Comparison of ENCODE assay signal across 12 mouse cellular contexts in the genomic region with DNA sequence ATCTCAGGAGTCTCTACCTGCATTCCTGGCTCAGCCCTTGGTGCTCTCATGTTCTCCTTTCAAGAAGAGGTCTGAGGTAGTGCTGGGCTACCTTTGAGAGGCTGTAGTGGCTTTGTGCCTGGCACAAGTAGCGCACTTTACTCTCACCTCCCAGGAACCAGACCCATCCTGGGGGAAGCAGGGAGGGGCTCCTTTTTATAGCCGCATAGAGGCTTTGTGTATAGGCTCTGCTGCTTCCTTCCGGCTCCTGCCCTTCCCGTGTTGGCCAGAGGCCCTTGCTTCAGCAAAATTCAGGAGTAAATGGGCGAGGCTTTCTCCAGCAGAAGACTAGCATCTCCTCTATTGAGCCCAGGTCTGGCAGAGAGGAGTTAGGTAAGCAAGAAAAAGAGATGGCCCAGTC. TPM values are rescaled to one million over a fixed set of nuclear protein-coding genes. Genes with fewer than 3 reads are reported as not detected.
DNase-seq lines count a peak whose midpoint lies in the region; ATAC-seq lines count a peak whose summit lies in the region.
"Had no signal": no experiment of that assay in that cellular context is flagged by ENCODE, and none has a peak within 500 bp of the region (broad histone marks: within the 10 kb centered on the region; RNA-seq: fewer than 3 reads in every experiment).

No protein-coding gene starts in this region.

- 58% methylated on average over 5 of the region's 5 CpGs for WGBS in heart, embryonic 12.5 days
- WGBS in midbrain, embryonic 10.5 days: 83% methylated on average over 5 of the region's 5 CpGs
- WGBS in midbrain, embryonic 11.5 days: 78% methylated on average over 5 of the region's 5 CpGs
- 40% methylated on average over 5 of the region's 5 CpGs for WGBS in intestine, embryonic 15.5 days

- no peaks in the 10 kb centered on the region for H3K9me3 ChIP-seq in heart, embryonic 12.5 days (replicated peaks)
- H3K9me3 ChIP-seq in midbrain, embryonic 10.5 days (replicated peaks): no peaks in the 10 kb centered on the region
- no peaks in the 10 kb centered on the region for H3K9me3 ChIP-seq in midbrain, embryonic 11.5 days (ENCODE audit: control insufficient read depth, low read length)
- H3K9me3 ChIP-seq in intestine, embryonic 15.5 days: no peaks in the 10 kb centered on the region
- H3K9me3 ChIP-seq: liver, embryonic 15.5 days had no signal

- no peak for ATAC-seq in heart, embryonic 12.5 days (ENCODE audit: insufficient number of reproducible peaks, low FRiP score)
- no peak for ATAC-seq in midbrain, embryonic 11.5 days (ENCODE audit: low FRiP score)
- ATAC-seq in intestine, embryonic 15.5 days: peak; percentile 48; the same call in 1 of the 2 replicates
- no peak for ATAC-seq in erythroid progenitor cell, adult 5-6 weeks (replicated peaks; ENCODE audit: low FRiP score, poor library complexity, severe bottlenecking)

- peaks cover 96% of the 10 kb centered on the region for H3K4me1 ChIP-seq in heart, embryonic 12.5 days (replicated peaks)
- peaks cover 72% of the 10 kb centered on the region for H3K4me1 ChIP-seq in midbrain, embryonic 10.5 days
- peaks cover 17% of the 10 kb centered on the region for H3K4me1 ChIP-seq in midbrain, embryonic 11.5 days (ENCODE audit: control insufficient read depth, insufficient read depth, low read length)
- peaks cover 64% of the 10 kb centered on the region for H3K4me1 ChIP-seq in intestine, embryonic 15.5 days (replicated peaks)

- no peak overlapping the region for H3K4me2 ChIP-seq in heart, embryonic 12.5 days
- no peak overlapping the region for H3K4me2 ChIP-seq in midbrain, embryonic 11.5 days
- H3K4me2 ChIP-seq in intestine, embryonic 15.5 days (replicated peaks): no peak overlapping the region; the same call in 1 of the 2 replicates
- H3K4me2 ChIP-seq: liver, embryonic 15.5 days had no signal

- no peak overlapping the region for H3K27ac ChIP-seq in heart, embryonic 12.5 days (ENCODE audit: poor library complexity, severe bottlenecking)
- 0 out of 2 replicates have a peak overlapping the region, but pooled peaks have one; percentile 6 for H3K27ac ChIP-seq in midbrain, embryonic 10.5 days (replicated peaks)
- H3K27ac ChIP-seq in midbrain, embryonic 11.5 days (ENCODE audit: low read depth, low read length): no peak overlapping the region
- H3K27ac ChIP-seq in intestine, embryonic 15.5 days: no peak overlapping the region
- H3K27ac ChIP-seq: liver, embryonic 15.5 days had no signal

- peaks cover 34% of the 10 kb centered on the region for H3K36me3 ChIP-seq in heart, embryonic 12.5 days
- peaks cover 93% of the 10 kb centered on the region for H3K36me3 ChIP-seq in midbrain, embryonic 10.5 days
- H3K36me3 ChIP-seq in midbrain, embryonic 11.5 days (ENCODE audit: control insufficient read depth, insufficient read depth, low read length): no peaks in the 10 kb centered on the region
- peaks cover 8% of the 10 kb centered on the region; the same call in 1 of the 2 replicates for H3K36me3 ChIP-seq in intestine, embryonic 15.5 days
- H3K36me3 ChIP-seq: liver, embryonic 15.5 days had no signal

- peak; percentile 97 for DNase-seq in heart, adult 11 months
- no peak for DNase-seq in midbrain, embryonic 10.5 days (ENCODE audit: low spot score)
- no peak for DNase-seq in midbrain, embryonic 11.5 days (ENCODE audit: low spot score, missing footprints)
- DNase-seq in lung, postnatal 25 days (ENCODE audit: low spot score): peak; percentile 75
- no peak for DNase-seq in layer of hippocampus, postnatal 25 days (ENCODE audit: extremely low spot score in 1 of 2, low spot score in 1 of 2)
- DNase-seq: cerebellum, postnatal 36 days; gastrocnemius, postnatal 25 days had no signal

- H3K27me3 ChIP-seq in heart, embryonic 12.5 days (replicated peaks): no peaks in the 10 kb centered on the region
- no peaks in the 10 kb centered on the region for H3K27me3 ChIP-seq in midbrain, embryonic 10.5 days (ENCODE audit: low read depth, poor library complexity, severe bottlenecking)
- H3K27me3 ChIP-seq in midbrain, embryonic 11.5 days (ENCODE audit: control insufficient read depth, insufficient read depth, low read length): no peaks in the 10 kb centered on the region
- H3K27me3 ChIP-seq in intestine, embryonic 15.5 days (replicated peaks): no peaks in the 10 kb centered on the region

- H3K4me3 ChIP-seq in heart, embryonic 12.5 days: no peak overlapping the region
- H3K4me3 ChIP-seq in midbrain, embryonic 10.5 days: no peak overlapping the region
- no peak overlapping the region for H3K4me3 ChIP-seq in midbrain, embryonic 11.5 days (ENCODE audit: low read depth, low read length)
- H3K4me3 ChIP-seq in intestine, embryonic 15.5 days (replicated peaks): no peak overlapping the region
- H3K4me3 ChIP-seq: liver, embryonic 15.5 days; myocyte had no signal

- H3K9ac ChIP-seq in heart, embryonic 12.5 days: no peak overlapping the region
- no peak overlapping the region for H3K9ac ChIP-seq in midbrain, embryonic 11.5 days (ENCODE audit: low read length)
- H3K9ac ChIP-seq in intestine, embryonic 15.5 days: no peak overlapping the region
- H3K9ac ChIP-seq: liver, embryonic 15.5 days had no signal

RNA-seq across cellular contexts. Expression of gene Plcg1, which starts 7.3 kb away (rescaled TPM):
- 47.4 TPM in 2 replicates for polyA plus RNA-seq in heart, embryonic 12.5 days (2016; fragmentation: Nextera tagmentation; extraction: Ambion mirVana)
- 57.4 and 68.9 TPM in 2 replicates for polyA plus RNA-seq in midbrain, embryonic 10.5 days (2016; fragmentation: Nextera tagmentation; extraction: Ambion mirVana)
- polyA plus RNA-seq in midbrain, embryonic 11.5 days (2014; fragmentation: Nextera tagmentation; extraction: Ambion mirVana): 64.0 and 65.3 TPM in 2 replicates
- 29.6 and 29.7 TPM in 2 replicates for polyA plus RNA-seq in intestine, embryonic 15.5 days (2015; fragmentation: Nextera tagmentation; extraction: Ambion mirVana)
- 10 to 100 TPM; 95.9 to 96.4 TPM for total RNA-seq in layer of hippocampus, postnatal 25 days (2021)
- total RNA-seq in erythroid progenitor cell, adult 5-6 weeks (2015; ENCODE audit: low replicate concordance): 2.2 and 7.5 TPM in 2 replicates
- 3.0 and 11.6 TPM in 2 replicates for total RNA-seq in erythroid progenitor cell, adult 5-6 weeks (2017; ENCODE audit: low replicate concordance)

Comparison
In these comparisons a context has a peak if more than half of its experiments do, and no peak if none do; other contexts are left out.
1. DNase-seq: peak in heart, adult 11 months (single experiment) and lung, postnatal 25 days (single experiment); none in midbrain, embryonic 10.5 days (single experiment), midbrain, embryonic 11.5 days (single experiment) and layer of hippocampus, postnatal 25 days (0 of 2).